Mouse (Mus musculus) spleen, adult 2 months (tissue): ENCODE results near the gene Efemp1.

Experiments
- CTCF ChIP-seq: fragments of 200-500 bp; IDR thresholded peaks from 2 replicates; pipeline ENCODE4 v1.5.1; 2011; ENCODE audit warnings: mild to moderate bottlenecking, inconsistent platforms; ENCODE audit not compliant: insufficient read depth, insufficient read length, insufficient replicate concordance; ENCODE audit errors: extremely low read depth
- POLR2A ChIP-seq: fragments of 200-500 bp; IDR thresholded peaks from 2 replicates; pipeline ENCODE4 v1.6.1; 2011; ENCODE audit warnings: low read depth, low read length, inconsistent platforms

GRCm38 (mm10) chr11:28934449-28934848 is 81.4 kb downstream of the Efemp1 start:
- TF ChIP-seq CTCF (no peak), POLR2A (no peak)
